Comparison of ENCODE assay signal across 29 mouse cellular contexts in genomic region chr12:25784401-25784800, GRCm38 (mm10).
DNase-seq lines count a peak whose midpoint lies in the region; ATAC-seq and TF ChIP-seq lines count a peak whose summit lies in the region.
"Had no signal": no experiment of that assay in that cellular context is flagged by ENCODE, and none has a peak within 500 bp of the region (broad histone marks: within the 10 kb centered on the region; RNA-seq: fewer than 3 reads in every experiment).

No protein-coding gene starts in this region.

- H3K79me2 ChIP-seq in liver, adult 2 months (ENCODE audit: control insufficient read depth, insufficient read depth, low read length): no peaks in the 10 kb centered on the region

- no peaks in the 10 kb centered on the region for H3K36me3 ChIP-seq in liver, adult 2 months (ENCODE audit: control insufficient read depth, insufficient read depth, low read length)
- H3K36me3 ChIP-seq in liver, embryonic 11.5 days (ENCODE audit: control insufficient read depth, insufficient read depth, low read length): no peaks in the 10 kb centered on the region
- no peaks in the 10 kb centered on the region for H3K36me3 ChIP-seq in midbrain, embryonic 15.5 days (replicated peaks)
- no peaks in the 10 kb centered on the region for H3K36me3 ChIP-seq in hindbrain, embryonic 14.5 days (replicated peaks; ENCODE audit: control insufficient read depth, insufficient read depth)
- H3K36me3 ChIP-seq: forebrain, embryonic 10.5 days; forebrain, embryonic 15.5 days; hindbrain, embryonic 13.5 days; neural tube, embryonic 12.5 days had no signal

- 83% methylated on average over 3 of the region's 3 CpGs for WGBS in liver, adult 2 months
- 75% methylated on average over 3 of the region's 3 CpGs for WGBS in liver, embryonic 11.5 days
- 87% methylated on average over 3 of the region's 3 CpGs for WGBS in midbrain, embryonic 15.5 days
- WGBS in hindbrain, embryonic 14.5 days: 85% methylated on average over 3 of the region's 3 CpGs

- no peak overlapping the region for H3K9ac ChIP-seq in liver, adult 2 months (ENCODE audit: low read depth, low read length)
- no peak overlapping the region for H3K9ac ChIP-seq in liver, embryonic 11.5 days (ENCODE audit: low read depth, low read length)
- no peak overlapping the region for H3K9ac ChIP-seq in midbrain, embryonic 15.5 days
- H3K9ac ChIP-seq in hindbrain, embryonic 14.5 days: no peak overlapping the region
- H3K9ac ChIP-seq: forebrain, embryonic 15.5 days; hindbrain, embryonic 13.5 days; liver, embryonic 14.5 days; neural tube, embryonic 12.5 days had no signal

- DNase-seq in liver, adult 2 months (ENCODE audit: extremely low read depth, low read depth, low spot score): peak; percentile 41
- DNase-seq in liver, embryonic 11.5 days (ENCODE audit: low spot score): no peak
- DNase-seq in CD8-positive naive resting alpha-beta T cell, adult 2 months (ENCODE audit: low read depth in 2 of 2, low spot score in 2 of 2): peak; percentile 37 to 61
- peak; percentile 21 for DNase-seq in induced T-regulatory cell, adult 2 months (ENCODE audit: low read depth)
- DNase-seq in gastrocnemius, adult 8-10 months (ENCODE audit: low spot score in 2 of 2): no peak
- DNase-seq in hindbrain, embryonic 14.5 days (ENCODE audit: low spot score): no peak
- DNase-seq: adrenal gland, adult 2 months; adrenal gland, postnatal 36 days; cerebellum, adult 2 months; cerebellum, postnatal 25 days; gastrocnemius, postnatal 36 days; heart, adult 18-20 months; heart, postnatal 36 days; kidney, adult 18-20 months; kidney, postnatal 36 days; layer of hippocampus, postnatal 36 days; left cerebral cortex, postnatal 4 days; lung, adult 2 months; lung, postnatal 10 days; midbrain, embryonic 14.5 days had no signal

- H3K4me3 ChIP-seq in liver, adult 2 months (ENCODE audit: insufficient read depth, low read depth, low read length): no peak overlapping the region
- H3K4me3 ChIP-seq in liver, embryonic 11.5 days (ENCODE audit: low read depth, low read length): no peak overlapping the region
- H3K4me3 ChIP-seq in midbrain, embryonic 15.5 days: no peak overlapping the region
- no peak overlapping the region for H3K4me3 ChIP-seq in hindbrain, embryonic 14.5 days (replicated peaks; ENCODE audit: low read length)
- H3K4me3 ChIP-seq: forebrain, embryonic 10.5 days; forebrain, embryonic 15.5 days; hindbrain, embryonic 13.5 days; layer of hippocampus, adult 2 months; neural tube, embryonic 12.5 days had no signal

- no peak for TF ChIP-seq POLR2A in liver, adult 2 months (IDR thresholded peaks at IDR 0.05; ENCODE audit: extremely low read depth, insufficient read depth, low read length)

- H3K9me3 ChIP-seq in liver, embryonic 11.5 days (ENCODE audit: control insufficient read depth, low read length): no peaks in the 10 kb centered on the region
- no peaks in the 10 kb centered on the region for H3K9me3 ChIP-seq in midbrain, embryonic 15.5 days
- H3K9me3 ChIP-seq in hindbrain, embryonic 14.5 days (ENCODE audit: control insufficient read depth, low read length): no peaks in the 10 kb centered on the region
- H3K9me3 ChIP-seq: forebrain, embryonic 10.5 days; forebrain, embryonic 15.5 days; hindbrain, embryonic 13.5 days; neural tube, embryonic 12.5 days had no signal

- peaks cover 9% of the 10 kb centered on the region; the same call in 1 of the 2 replicates for H3K4me1 ChIP-seq in liver, adult 2 months (ENCODE audit: control insufficient read depth, insufficient read depth, low read length)
- H3K4me1 ChIP-seq in liver, embryonic 11.5 days (replicated peaks; ENCODE audit: control insufficient read depth, insufficient read depth, low read length): no peaks in the 10 kb centered on the region
- no peaks in the 10 kb centered on the region for H3K4me1 ChIP-seq in midbrain, embryonic 15.5 days
- no peaks in the 10 kb centered on the region for H3K4me1 ChIP-seq in hindbrain, embryonic 14.5 days (replicated peaks; ENCODE audit: control insufficient read depth, insufficient read depth, low read length)
- H3K4me1 ChIP-seq: forebrain, embryonic 15.5 days; hindbrain, embryonic 13.5 days; neural tube, embryonic 12.5 days had no signal

- H3K27ac ChIP-seq in liver, adult 2 months (replicated peaks; ENCODE audit: insufficient read depth, low read depth, low read length): no peak overlapping the region
- no peak overlapping the region for H3K27ac ChIP-seq in liver, embryonic 11.5 days (ENCODE audit: low read depth, low read length)
- H3K27ac ChIP-seq in midbrain, embryonic 15.5 days: no peak overlapping the region
- no peak overlapping the region for H3K27ac ChIP-seq in hindbrain, embryonic 14.5 days
- H3K27ac ChIP-seq: forebrain, embryonic 10.5 days; forebrain, embryonic 15.5 days; hindbrain, embryonic 13.5 days; layer of hippocampus, adult 2 months; liver, embryonic 14.5 days; macrophage; neural tube, embryonic 12.5 days had no signal

- no peak for TF ChIP-seq CTCF in liver, adult 2 months (IDR thresholded peaks at IDR 0.05; ENCODE audit: low read depth, low read length)

- no peak for ATAC-seq in liver, embryonic 11.5 days (replicated peaks; ENCODE audit: low FRiP score)
- ATAC-seq in midbrain, embryonic 15.5 days (replicated peaks): no peak
- no peak for ATAC-seq in hindbrain, embryonic 14.5 days (ENCODE audit: low FRiP score)
- ATAC-seq: forebrain, embryonic 15.5 days had no signal

- H3K27me3 ChIP-seq in liver, adult 2 months (ENCODE audit: control insufficient read depth, insufficient read depth, low read length): no peaks in the 10 kb centered on the region
- H3K27me3 ChIP-seq in liver, embryonic 11.5 days (replicated peaks; ENCODE audit: control insufficient read depth, insufficient read depth, low read length): no peaks in the 10 kb centered on the region
- H3K27me3 ChIP-seq in midbrain, embryonic 15.5 days (replicated peaks): no peaks in the 10 kb centered on the region
- no peaks in the 10 kb centered on the region for H3K27me3 ChIP-seq in hindbrain, embryonic 14.5 days (ENCODE audit: control insufficient read depth, insufficient read depth, low read length)
- H3K27me3 ChIP-seq: forebrain, embryonic 15.5 days; hindbrain, embryonic 13.5 days; neural tube, embryonic 12.5 days had no signal

- H3K4me2 ChIP-seq in liver, embryonic 11.5 days: no peak overlapping the region
- H3K4me2 ChIP-seq in midbrain, embryonic 15.5 days: no peak overlapping the region
- H3K4me2 ChIP-seq in hindbrain, embryonic 14.5 days (replicated peaks): no peak overlapping the region
- H3K4me2 ChIP-seq: forebrain, embryonic 15.5 days; heart, embryonic 11.5 days; hindbrain, embryonic 13.5 days; neural tube, embryonic 12.5 days had no signal

Comparison
In these comparisons a context has a peak if more than half of its experiments do, and no peak if none do; other contexts are left out.
1. DNase-seq: peak in liver, adult 2 months (single experiment), CD8-positive naive resting alpha-beta T cell, adult 2 months (2 of 2) and induced T-regulatory cell, adult 2 months (single experiment); none in liver, embryonic 11.5 days (single experiment), gastrocnemius, adult 8-10 months (0 of 2) and hindbrain, embryonic 14.5 days (single experiment).